Mouse (Mus musculus): ENCODE data around the gene Rin3.

DNA sequence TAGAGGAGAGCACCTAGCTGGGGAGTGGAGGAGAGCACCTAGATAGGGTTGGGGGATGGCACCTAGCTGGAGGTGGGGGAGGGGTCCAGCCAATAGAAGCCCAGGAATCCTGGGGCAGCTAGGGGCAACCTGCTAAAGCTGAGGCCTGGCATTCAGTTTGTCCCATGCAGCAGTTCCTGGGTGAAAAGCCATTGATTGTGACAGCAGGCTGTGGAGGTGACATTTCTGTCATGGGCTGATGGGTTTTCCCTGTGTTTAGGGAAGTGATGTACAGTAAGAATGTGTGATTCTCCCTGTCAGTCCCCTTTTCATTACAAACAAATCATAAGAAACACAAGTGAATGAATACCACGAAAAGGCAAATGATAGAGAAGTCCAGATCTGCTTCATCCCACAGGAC lies 13.5 kb downstream of the Rin3 start:
- no peak for TF ChIP-seq CTCF (IDR thresholded peaks at IDR 0.05; ENCODE audit: low read depth)
- no peak for TF ChIP-seq EP300 (optimal IDR thresholded peaks at IDR 0.05)
